Mouse (Mus musculus) heart, postnatal 25 days (tissue): Measurements from ENCODE around the gene Nasp. TPM values are rescaled to one million over a fixed set of nuclear protein-coding genes. Genes with fewer than 3 reads are reported as not detected.

Experiments used
- total RNA-seq, 2 experiments: library from RNA; stranded (reverse); gene quantifications; 2 replicates each; pipeline ENCODE4 v1.2.3; 2021

Nasp gene
- total RNA-seq, 2 experiments from 2014 or later = 21.1 to 24.6 TPM

Other genes starting within 250 kb of the Nasp start
- gene Mast2, start 163.8 kb downstream of the Nasp start, total RNA-seq = 100 to 1,000 TPM; 118 to 119 TPM
- 10 to 100 TPM; 12.4 to 16.2 TPM for gene Ipp, start 120.4 kb downstream of the Nasp start, total RNA-seq
- gene Tmem69, start 72.0 kb downstream of the Nasp start, total RNA-seq = 10 to 100 TPM; 24.9 to 25.2 TPM
- 10 to 100 TPM; 59.5 to 80.0 TPM for gene Gpbp1l1, start 70.3 kb downstream of the Nasp start, total RNA-seq
- gene Ccdc17, start 31.3 kb downstream of the Nasp start, total RNA-seq = 1 to 10 TPM; 3.0 to 4.2 TPM
- gene Akr1a1, start 23.7 kb upstream of the Nasp start, total RNA-seq = 100 to 1,000 TPM; 277 to 278 TPM
- gene Prdx1, start 57.6 kb upstream of the Nasp start, total RNA-seq = 100 to 1,000 TPM; 429 to 473 TPM
- gene Mmachc, start 80.5 kb upstream of the Nasp start, total RNA-seq = 10 to 100 TPM; 57.6 TPM
- 1 to 10 TPM; 5.5 to 5.6 TPM for gene Ccdc163, start 80.6 kb upstream of the Nasp start, total RNA-seq
- gene Tesk2, start 93.0 kb upstream of the Nasp start, total RNA-seq = 1 to 10 TPM; 2.3 to 2.5 TPM
- 1 to 10 TPM; 6.9 to 8.2 TPM for gene Toe1, start 179.7 kb upstream of the Nasp start, total RNA-seq
- 1 to 10 TPM; 1.5 to 1.6 TPM for gene Mutyh, start 179.8 kb upstream of the Nasp start, total RNA-seq
- 1 to 10 TPM; 4.2 to 4.8 TPM for gene Hpdl, start 193.8 kb upstream of the Nasp start, total RNA-seq
- gene Zswim5, start 249.4 kb upstream of the Nasp start, total RNA-seq = 1 to 10 TPM in 1 of 2 experiments, under 1 TPM in 1; 0.94 to 1.2 TPM